Mouse (Mus musculus) thymus, adult 2 months (tissue): Measurements from ENCODE around the gene Ttc25. TPM values are rescaled to one million over a fixed set of nuclear protein-coding genes. Genes with fewer than 3 reads are reported as not detected.

ENCODE experiments used
- DNase-seq: peaks from one replicate; pipeline ENCODE4 v3.0.0; 2021
- H3K27ac ChIP-seq: fragments of 200-500 bp; 2 replicates; pipeline ENCODE4 v1.5.1; 2012; ENCODE audit warnings: low read length, control low read depth; ENCODE audit not compliant: control insufficient read depth, insufficient read depth
- H3K27me3 ChIP-seq: fragments of 200-500 bp; 2 replicates; pipeline ENCODE4 v1.6.1; 2012; ENCODE audit warnings: mild to moderate bottlenecking, low read length, moderate library complexity, mixed read lengths; ENCODE audit not compliant: control insufficient read depth, insufficient read depth
- H3K36me3 ChIP-seq: fragments of 200-500 bp; 2 replicates; pipeline ENCODE4 v1.6.1; 2012; ENCODE audit warnings: mild to moderate bottlenecking, low read length, moderate library complexity; ENCODE audit not compliant: control insufficient read depth, insufficient read depth
- H3K4me1 ChIP-seq: fragments of 200-500 bp; replicated peaks from 2 replicates; pipeline ENCODE4 v1.6.1; 2012; ENCODE audit warnings: low read length; ENCODE audit not compliant: control insufficient read depth, insufficient read depth
- H3K4me3 ChIP-seq: fragments of 200-500 bp; 2 replicates; pipeline ENCODE4 v1.5.1; 2012; ENCODE audit warnings: mild to moderate bottlenecking, low read length, control low read depth, moderate library complexity; ENCODE audit not compliant: control insufficient read depth, insufficient read depth
- CTCF ChIP-seq: fragments of 200-500 bp; IDR thresholded peaks from 2 replicates; pipeline ENCODE4 v1.5.1; 2012; ENCODE audit warnings: mild to moderate bottlenecking, control low read depth, low read length, moderate library complexity, borderline replicate concordance; ENCODE audit not compliant: control insufficient read depth, poor library complexity, insufficient read depth; ENCODE audit errors: extremely low read depth
- POLR2A ChIP-seq: fragments of 200-500 bp; IDR thresholded peaks from 2 replicates; pipeline ENCODE4 v1.6.1; 2012; ENCODE audit warnings: mild to moderate bottlenecking, low read length, control low read depth, moderate library complexity; ENCODE audit not compliant: control insufficient read depth, poor library complexity, insufficient read depth; ENCODE audit errors: extremely low read depth
- WGBS: fragments of 180-500 bp; shearing (Covaris S2); methylation state at CpG from one replicate; pipeline ENCODE4 v1.1.7; 2018; 5-methylcytosine and 5-hydroxymethylcytosine counted together
- polyA plus RNA-seq: library from polyadenylated mRNA; depleted of rRNA; stranded (reverse); fragments of >200 nt; gene quantifications from 2 replicates; pipeline ENCODE4 v1.2.3, GENCODE M21; 2012

Gene Ttc25
- polyA plus RNA-seq, 1 experiment: 0.58 TPM

GRCm38 (mm10) chr11:100555583-100555982 is 10.2 kb downstream of the Ttc25 start:
- TF ChIP-seq POLR2A (no peak), CTCF (no peak)
- H3K4me3 ChIP-seq: no peak overlapping the region
- DNase-seq: peak; percentile 74

DNA sequence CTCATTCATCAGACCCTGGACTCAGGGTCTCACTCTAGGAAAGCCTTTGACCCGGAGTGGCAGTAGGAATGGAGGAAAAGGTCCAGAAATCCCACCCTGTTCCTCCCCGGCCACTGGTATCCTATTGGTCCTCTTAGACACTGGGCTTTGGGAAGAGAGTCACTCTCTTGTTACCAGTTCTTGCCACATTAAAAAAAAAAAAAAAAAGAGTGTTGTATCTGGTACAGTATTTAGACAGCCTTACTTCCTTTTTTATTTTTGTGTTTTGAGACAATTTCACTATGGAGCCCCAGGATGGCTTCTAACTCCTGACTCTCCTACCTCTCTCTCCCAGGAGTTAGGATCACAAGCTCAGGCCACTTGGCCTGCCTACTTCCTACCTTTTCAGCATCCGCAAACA is 12.2 kb downstream of the Ttc25 start:
- no peak for DNase-seq
- Histone ChIP-seq H3K4me1 (no peaks in the 10 kb centered on the region; the same call in 1 of the 2 replicates), H3K4me3 (no peak overlapping the region), H3K36me3 (no peaks in the 10 kb centered on the region), H3K27ac (no peak overlapping the region), H3K27me3 (no peaks in the 10 kb centered on the region)
- TF ChIP-seq CTCF: no peak
- no peak for TF ChIP-seq POLR2A
- 93% methylated on average over 3 of the region's 3 CpGs for WGBS

More at GRCm38 (mm10) chr11:100555583-100555982, 10.2 kb downstream of the Ttc25 start:
- no peaks in the 10 kb centered on the region; the same call in 1 of the 2 replicates for H3K4me1 ChIP-seq
- H3K27me3 ChIP-seq: no peaks in the 10 kb centered on the region
- 15% methylated on average over 11 of the region's 11 CpGs for WGBS
- H3K36me3 ChIP-seq: no peaks in the 10 kb centered on the region
- no peak overlapping the region for H3K27ac ChIP-seq

- Histone ChIP-seq H3K4me3 (no peak overlapping the region), H3K36me3 (no peaks in the 10 kb centered on the region), H3K27me3 (no peaks in the 10 kb centered on the region), H3K27ac (no peak overlapping the region), H3K4me1 (no peaks in the 10 kb centered on the region; the same call in 1 of the 2 replicates)
- DNase-seq: no peak
- 90% methylated on average over 7 of the region's 7 CpGs for WGBS
- no peak for TF ChIP-seq POLR2A
- TF ChIP-seq CTCF: no peak
Measured at GRCm38 (mm10) chr11:100559476-100559875, 14.1 kb downstream of the Ttc25 start.

DNA sequence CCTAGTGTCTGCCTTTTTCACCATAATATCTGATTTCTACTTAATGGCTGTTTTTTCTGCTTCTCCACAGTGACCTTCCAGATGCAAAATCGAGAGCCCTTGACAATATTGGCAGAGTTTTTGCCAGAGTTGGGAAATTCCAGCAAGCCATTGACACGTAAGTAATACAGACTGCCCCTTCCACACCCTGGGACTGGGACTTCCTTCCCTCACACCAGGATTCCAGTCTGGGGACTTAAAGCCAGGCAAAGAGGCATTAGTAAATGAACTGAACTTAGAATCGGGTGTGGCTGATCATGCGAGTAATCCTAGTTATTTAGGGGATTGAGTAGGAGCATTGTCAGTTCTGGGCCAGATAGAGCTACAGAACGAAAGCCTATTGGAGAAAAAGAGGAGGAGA is 16.3 kb downstream of the Ttc25 start:
- Histone ChIP-seq H3K4me3 (no peak overlapping the region), H3K27me3 (no peaks in the 10 kb centered on the region), H3K36me3 (no peaks in the 10 kb centered on the region), H3K27ac (no peak overlapping the region), H3K4me1 (no peaks in the 10 kb centered on the region)
- DNase-seq: no peak
- no peak for TF ChIP-seq CTCF
- TF ChIP-seq POLR2A: no peak
- 80% methylated on average over 5 of the region's 5 CpGs for WGBS

DNA sequence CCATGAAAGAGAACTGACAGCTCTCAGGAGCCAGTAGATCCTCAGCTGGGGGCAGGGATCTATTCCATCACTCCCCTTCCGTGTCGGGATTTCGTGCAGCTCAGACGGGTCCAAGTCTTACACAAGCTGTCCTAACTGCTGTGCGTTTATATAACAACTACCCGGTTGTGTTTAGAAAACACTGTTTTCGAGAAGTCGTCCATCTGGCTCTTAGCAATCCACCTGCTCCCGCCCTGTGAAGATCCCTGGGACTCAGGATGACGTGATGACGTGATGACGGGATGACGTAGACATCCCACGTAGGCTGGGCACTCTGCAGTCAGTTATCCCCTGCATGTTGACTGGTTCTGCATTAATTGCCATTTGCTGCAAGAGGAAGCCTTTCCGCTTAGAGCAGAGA is 18.9 kb downstream of the Ttc25 start:
- Histone ChIP-seq H3K36me3 (no peaks in the 10 kb centered on the region), H3K4me3 (no peak overlapping the region), H3K4me1 (peaks cover 5% of the 10 kb centered on the region), H3K27ac (no peak overlapping the region), H3K27me3 (no peaks in the 10 kb centered on the region)
- TF ChIP-seq POLR2A (no peak), CTCF (no peak)
- 93% methylated on average over 15 of the region's 15 CpGs for WGBS
- DNase-seq: no peak

GRCm38 (mm10) chr11:100564703-100565102 is 19.3 kb downstream of the Ttc25 start:
- TF ChIP-seq POLR2A (no peak), CTCF (no peak)
- no peak for DNase-seq
- 94% methylated on average over 6 of the region's 6 CpGs for WGBS

GRCm38 (mm10) chr11:100567229-100567628 is 21.8 kb downstream of the Ttc25 start:
- DNase-seq: no peak

More at GRCm38 (mm10) chr11:100564703-100565102, 19.3 kb downstream of the Ttc25 start:
- no peak overlapping the region for H3K27ac ChIP-seq
- H3K27me3 ChIP-seq: no peaks in the 10 kb centered on the region
- H3K4me1 ChIP-seq: peaks cover 5% of the 10 kb centered on the region
- H3K4me3 ChIP-seq: no peak overlapping the region
- no peaks in the 10 kb centered on the region for H3K36me3 ChIP-seq

More at GRCm38 (mm10) chr11:100567229-100567628, 21.8 kb downstream of the Ttc25 start:
- H3K27ac ChIP-seq: no peak overlapping the region
- no peak overlapping the region for H3K4me3 ChIP-seq
- TF ChIP-seq POLR2A: no peak
- no peak for TF ChIP-seq CTCF
- WGBS: 9% methylated on average over 5 of the region's 5 CpGs
- H3K27me3 ChIP-seq: no peaks in the 10 kb centered on the region
- peaks cover 16% of the 10 kb centered on the region for H3K4me1 ChIP-seq
- H3K36me3 ChIP-seq: no peaks in the 10 kb centered on the region
